Mouse (Mus musculus) hindbrain, embryonic 14.5 days (tissue): ENCODE data around the gene Mmp10. TPM values are rescaled to one million over a fixed set of nuclear protein-coding genes. Genes with fewer than 3 reads are reported as not detected.

ENCODE experiments used
- ATAC-seq: fragments of 200-750 bp; cut with Nextera tagmentation; 2 replicates; pipeline ENCODE4 v1.8.0; 2017; ENCODE audit warnings: moderate number of reproducible peaks, mild to moderate bottlenecking, moderate TSS enrichment, moderate library complexity; ENCODE audit not compliant: low FRiP score
- DNase-seq: peaks from one replicate; pipeline ENCODE4 v3.0.0-alpha.2; 2015; ENCODE audit warnings: low spot score
- H3K27ac ChIP-seq: fragments of 300-500 bp; sonication (generic); 2 replicates; pipeline ENCODE4 v1.5.1; 2014; ENCODE audit warnings: mild to moderate bottlenecking, moderate library complexity
- H3K27me3 ChIP-seq: fragments of 300-500 bp; sonication (generic); 2 replicates; pipeline ENCODE4 v1.6.1; 2014; ENCODE audit warnings: mild to moderate bottlenecking, low read length, mixed read lengths; ENCODE audit not compliant: control insufficient read depth, insufficient read depth
- H3K36me3 ChIP-seq: fragments of 300-500 bp; sonication (generic); replicated peaks from 2 replicates; pipeline ENCODE4 v1.6.1; 2014; ENCODE audit not compliant: control insufficient read depth, insufficient read depth
- H3K4me1 ChIP-seq: fragments of 300-500 bp; sonication (generic); replicated peaks from 2 replicates; pipeline ENCODE4 v1.6.1; 2014; ENCODE audit warnings: antibody characterized with exemption, low read length, mixed read lengths; ENCODE audit not compliant: control insufficient read depth, insufficient read depth
- H3K4me2 ChIP-seq: fragments of 300-500 bp; sonication (generic); replicated peaks from 2 replicates; pipeline ENCODE4 v1.6.1; 2014; ENCODE audit warnings: mild to moderate bottlenecking, moderate library complexity
- H3K4me3 ChIP-seq: fragments of 300-500 bp; sonication (generic); replicated peaks from 2 replicates; pipeline ENCODE4 v1.5.1; 2014; ENCODE audit warnings: mild to moderate bottlenecking, low read length
- H3K9ac ChIP-seq: fragments of 300-500 bp; sonication (generic); 2 replicates; pipeline ENCODE4 v1.6.1; 2014
- H3K9me3 ChIP-seq: fragments of 300-500 bp; sonication (generic); 2 replicates; pipeline ENCODE4 v1.6.1; 2016; ENCODE audit warnings: low read length; ENCODE audit not compliant: control insufficient read depth
- WGBS: fragments of 180-500 bp; shearing (Covaris S2); extraction: QIAGEN DNeasy Blood & Tissue Kit; methylation state at CpG from one replicate; pipeline ENCODE4 v1.1.7; 2014; 5-methylcytosine and 5-hydroxymethylcytosine counted together
- polyA plus RNA-seq: library from polyadenylated mRNA; unstranded; fragments of >200 nt; fragmentation: Nextera tagmentation; extraction: Ambion mirVana; gene quantifications from 2 replicates; pipeline ENCODE4 v1.2.1, GENCODE M21; 2014

Gene Mmp10
- polyA plus RNA-seq, 1 experiment from 2014 or later = not detected

- H3K27me3 ChIP-seq = no peaks in the 10 kb centered on the region
- H3K27ac ChIP-seq = no peak overlapping the region
- H3K4me1 ChIP-seq = no peaks in the 10 kb centered on the region
- H3K36me3 ChIP-seq = no peaks in the 10 kb centered on the region
- DNase-seq (no peak), ATAC-seq (no peak)
- no peak overlapping the region for H3K9ac ChIP-seq
- no peaks in the 10 kb centered on the region for H3K9me3 ChIP-seq
- no peak overlapping the region for H3K4me2 ChIP-seq
- no peak overlapping the region for H3K4me3 ChIP-seq
Observed at GRCm38 (mm10) chr9:7542763-7543162, 40.6 kb downstream of the Mmp10 start.

- no peak overlapping the region for H3K9ac ChIP-seq
- no peak overlapping the region for H3K4me2 ChIP-seq
- WGBS = 71% methylated on average over 1 of the region's 1 CpGs
- DNase-seq (no peak), ATAC-seq (no peak; the same call in 1 of the 2 replicates)
- no peaks in the 10 kb centered on the region for H3K36me3 ChIP-seq
- H3K27ac ChIP-seq = no peak overlapping the region
- H3K27me3 ChIP-seq = no peaks in the 10 kb centered on the region
- no peak overlapping the region for H3K4me3 ChIP-seq
- H3K4me1 ChIP-seq = no peaks in the 10 kb centered on the region
- no peaks in the 10 kb centered on the region for H3K9me3 ChIP-seq
Observed at GRCm38 (mm10) chr9:7544923-7545457, 42.8 kb downstream of the Mmp10 start.

- Histone ChIP-seq H3K4me3 (no peak overlapping the region), H3K9me3 (no peaks in the 10 kb centered on the region), H3K27ac (no peak overlapping the region), H3K4me2 (no peak overlapping the region), H3K27me3 (no peaks in the 10 kb centered on the region), H3K36me3 (no peaks in the 10 kb centered on the region), H3K9ac (no peak overlapping the region), H3K4me1 (no peaks in the 10 kb centered on the region)
- ATAC-seq = no peak
- no peak for DNase-seq
- WGBS = 66% methylated on average over 1 of the region's 1 CpGs
Observed at GRCm38 (mm10) chr9:7545471-7545870, 43.3 kb downstream of the Mmp10 start.

- Histone ChIP-seq H3K27me3 (no peaks in the 10 kb centered on the region), H3K4me3 (no peak overlapping the region), H3K27ac (no peak overlapping the region), H3K36me3 (no peaks in the 10 kb centered on the region), H3K9ac (no peak overlapping the region), H3K4me1 (no peaks in the 10 kb centered on the region), H3K4me2 (no peak overlapping the region), H3K9me3 (no peaks in the 10 kb centered on the region)
- 92% methylated on average over 7 of the region's 7 CpGs for WGBS
- DNase-seq = no peak
- peak; percentile 48; the same call in 1 of the 2 replicates for ATAC-seq
Observed at GRCm38 (mm10) chr9:7545920-7546319, 43.8 kb downstream of the Mmp10 start.

GRCm38 (mm10) chr9:7551943-7552342, 49.8 kb downstream of the Mmp10 start:
- Histone ChIP-seq H3K9ac (no peak overlapping the region), H3K27me3 (no peaks in the 10 kb centered on the region), H3K36me3 (no peaks in the 10 kb centered on the region), H3K4me3 (no peak overlapping the region), H3K9me3 (no peaks in the 10 kb centered on the region), H3K4me2 (no peak overlapping the region), H3K27ac (no peak overlapping the region), H3K4me1 (no peaks in the 10 kb centered on the region)
- ATAC-seq (no peak), DNase-seq (no peak)

- Histone ChIP-seq H3K27ac (no peak overlapping the region), H3K4me3 (no peak overlapping the region), H3K27me3 (no peaks in the 10 kb centered on the region), H3K9ac (no peak overlapping the region), H3K4me1 (no peaks in the 10 kb centered on the region), H3K36me3 (no peaks in the 10 kb centered on the region), H3K4me2 (no peak overlapping the region), H3K9me3 (no peaks in the 10 kb centered on the region)
- ATAC-seq (no peak), DNase-seq (no peak)
- WGBS = 90% methylated on average over 3 of the region's 3 CpGs
Observed at GRCm38 (mm10) chr9:7553536-7553935, 51.4 kb downstream of the Mmp10 start.

- no peaks in the 10 kb centered on the region for H3K9me3 ChIP-seq
- H3K4me2 ChIP-seq = no peak overlapping the region
- H3K4me3 ChIP-seq = no peak overlapping the region
- H3K36me3 ChIP-seq = no peaks in the 10 kb centered on the region
- H3K9ac ChIP-seq = no peak overlapping the region
- no peak overlapping the region for H3K27ac ChIP-seq
- no peak for ATAC-seq
- H3K27me3 ChIP-seq = no peaks in the 10 kb centered on the region
- no peaks in the 10 kb centered on the region for H3K4me1 ChIP-seq
- DNase-seq = no peak
- WGBS = 43% methylated on average over 3 of the region's 3 CpGs
Observed at GRCm38 (mm10) chr9:7554382-7554781, 52.2 kb downstream of the Mmp10 start.

- 88% methylated on average over 8 of the region's 8 CpGs for WGBS
- H3K27ac ChIP-seq = no peak within 1 kb of the TSS
- DNase-seq (no peak), ATAC-seq (no peak)
- H3K27me3 ChIP-seq = no peaks in the 10 kb centered on the region
- H3K9me3 ChIP-seq = no peaks in the 10 kb centered on the region
- H3K4me3 ChIP-seq = no peak within 1 kb of the TSS
- no peaks in the 10 kb centered on the region for H3K36me3 ChIP-seq
- H3K4me1 ChIP-seq = no peaks in the 10 kb centered on the region
- no peak within 1 kb of the TSS for H3K9ac ChIP-seq
- no peak within 1 kb of the TSS for H3K4me2 ChIP-seq
Observed at GRCm38 (mm10) chr9:7558221-7559017, 56.3 kb downstream of the Mmp10 start, which contains the start of gene Mmp8. Gene Mmp8 (plus strand): TSS chr9:7558456.
